Mouse (Mus musculus): ENCODE results near the gene Pax5. TPM values are rescaled to one million over a fixed set of nuclear protein-coding genes. Genes with fewer than 3 reads are reported as not detected.

The Pax5 gene
- total RNA-seq (2023): 1 to 10 TPM in 1 of 2 experiments, under 1 TPM in 1; 0.79 to 5.9 TPM

DNA sequence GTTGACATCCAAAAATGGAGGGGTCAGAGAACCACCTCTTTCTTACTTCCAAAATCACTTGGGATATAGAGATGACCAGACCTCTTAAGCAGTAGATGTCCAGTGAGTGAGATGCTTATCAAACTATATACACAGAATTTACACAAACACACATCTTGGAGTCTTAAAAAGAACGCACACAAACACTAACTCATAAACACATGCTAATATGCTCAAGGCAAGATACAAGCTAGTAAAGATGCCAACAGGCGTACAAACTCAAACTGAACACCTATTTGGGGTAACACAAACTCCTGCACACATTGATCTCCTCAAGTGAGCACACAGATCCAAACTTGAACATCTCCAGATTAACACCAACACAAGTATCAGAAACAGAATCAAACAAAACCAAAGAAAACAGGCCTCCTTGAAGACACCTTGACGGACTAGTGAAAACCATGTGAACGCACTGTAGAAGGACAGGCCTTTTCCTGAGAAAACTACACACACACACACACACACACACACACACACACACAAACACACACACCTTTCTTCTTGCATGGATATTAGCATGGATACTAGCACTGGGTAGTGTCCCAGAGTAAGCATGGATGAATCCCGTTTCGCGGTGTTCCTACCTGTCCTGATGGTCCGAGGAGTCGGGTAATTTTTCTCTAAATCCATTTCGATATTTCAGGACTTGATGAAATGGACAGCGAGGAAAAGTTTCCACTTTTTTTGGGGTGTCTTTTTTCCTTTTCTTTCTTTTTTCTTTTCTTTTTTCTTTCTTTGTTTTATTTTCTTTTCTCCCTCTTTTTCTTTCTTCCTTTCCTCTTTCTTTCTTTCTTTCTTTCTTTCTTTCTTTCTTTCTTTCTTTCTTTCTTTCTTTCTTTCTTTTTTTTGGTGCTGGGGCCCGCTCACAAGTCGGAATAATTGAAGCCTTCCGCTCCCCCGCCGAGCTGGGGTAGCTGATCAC lies at the start of gene Pax5:
TSS of gene Pax5 (minus strand) at position 748 of the 961 bp plus-strand sequence.

DNA sequence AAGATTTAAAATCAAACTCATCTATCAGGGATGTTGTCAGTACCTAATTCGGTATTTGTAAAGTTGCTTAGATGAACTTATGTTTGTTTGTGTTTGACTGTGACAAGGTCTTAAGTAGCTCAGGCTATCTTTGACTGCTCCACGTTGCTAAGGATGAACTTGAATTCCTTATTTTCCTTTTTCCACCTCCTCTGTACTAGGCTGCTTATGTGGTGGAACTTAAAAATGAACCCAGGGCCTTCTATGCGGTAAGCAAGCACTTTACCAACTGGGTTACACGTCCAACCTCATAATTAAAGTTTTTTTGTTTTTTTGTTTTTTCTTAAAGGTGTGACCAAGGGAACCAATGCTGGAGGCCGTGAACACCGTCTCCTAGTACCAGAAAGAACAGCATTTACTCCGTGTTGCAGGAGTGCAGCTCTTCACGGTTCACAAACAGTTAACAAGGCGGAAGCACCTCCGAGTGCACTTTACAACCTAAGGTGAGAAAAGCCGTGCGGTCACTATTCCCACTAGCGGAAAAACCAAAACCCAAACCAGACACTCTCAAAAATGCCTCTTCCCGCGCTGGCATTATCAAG lies 45.4 kb upstream of the Pax5 start, which contains the start of gene Zcchc7:
TSS of gene Zcchc7 (plus strand) at position 325 of the 581 bp plus-strand sequence.

Other genes with a start within 250 kb of the Pax5 start
- gene Zcchc7, start 45.4 kb upstream of the Pax5 start, total RNA-seq (2023): 10 to 100 TPM; 66.5 to 75.5 TPM